Mouse (Mus musculus) layer of hippocampus, adult 18-20 months (tissue): ENCODE measurements at regions not wholly inside any gene's neighbourhood (a gene's known extent, or its start where the extent isn't known, plus 50 kb on each side); places are given as distances from the start of the nearest gene placed in this dataset.

Source experiments
- DNase-seq, 2 experiments: peaks; one replicate each; pipeline ENCODE4 v3.0.0; 2022; ENCODE audit warnings: low spot score in 2 of 2

- no peak for DNase-seq
Observed at GRCm38 (mm10) chr9:46541001-46541400, 221.2 kb upstream of the 4931429L15Rik start.

- no peak for DNase-seq
Observed at GRCm38 (mm10) chr9:46538616-46539015, 218.8 kb upstream of the 4931429L15Rik start.

DNA sequence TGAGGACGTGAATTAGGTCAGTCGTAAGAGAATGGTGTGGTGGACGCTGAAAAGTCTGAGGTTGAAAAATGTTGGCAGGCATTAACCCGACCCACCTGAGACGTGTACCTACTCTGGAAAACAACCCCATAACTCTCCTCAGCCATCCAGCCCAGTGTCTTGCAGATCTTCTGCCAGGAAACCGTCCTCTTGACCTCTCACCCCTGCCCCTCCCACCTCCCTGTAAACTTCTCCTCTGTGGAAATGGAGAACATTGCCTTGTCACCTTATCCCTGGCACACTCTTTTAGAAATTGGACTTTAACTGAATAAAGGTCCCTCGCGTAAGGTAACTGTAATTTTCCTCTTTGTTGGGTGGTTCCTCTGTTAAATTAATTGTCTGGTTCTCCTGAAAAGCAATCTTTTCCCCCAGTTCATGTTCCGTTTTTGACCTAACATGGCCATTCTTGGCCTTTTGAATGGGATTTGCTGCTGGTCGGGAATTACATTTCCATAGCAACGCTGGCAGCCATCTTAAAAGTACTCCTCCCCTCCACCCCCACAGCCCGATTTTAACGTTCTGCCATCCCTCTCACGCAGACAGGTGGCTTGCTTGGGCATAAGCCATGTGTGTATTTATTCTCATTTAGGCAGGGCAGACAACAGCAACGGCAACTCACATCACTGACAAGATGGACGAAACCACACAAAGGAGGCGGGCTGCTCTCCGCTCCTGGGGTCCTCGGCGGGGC, 196.8 kb upstream of the 4931429L15Rik start:
- DNase-seq, result peak; percentile 45 to 55

DNA sequence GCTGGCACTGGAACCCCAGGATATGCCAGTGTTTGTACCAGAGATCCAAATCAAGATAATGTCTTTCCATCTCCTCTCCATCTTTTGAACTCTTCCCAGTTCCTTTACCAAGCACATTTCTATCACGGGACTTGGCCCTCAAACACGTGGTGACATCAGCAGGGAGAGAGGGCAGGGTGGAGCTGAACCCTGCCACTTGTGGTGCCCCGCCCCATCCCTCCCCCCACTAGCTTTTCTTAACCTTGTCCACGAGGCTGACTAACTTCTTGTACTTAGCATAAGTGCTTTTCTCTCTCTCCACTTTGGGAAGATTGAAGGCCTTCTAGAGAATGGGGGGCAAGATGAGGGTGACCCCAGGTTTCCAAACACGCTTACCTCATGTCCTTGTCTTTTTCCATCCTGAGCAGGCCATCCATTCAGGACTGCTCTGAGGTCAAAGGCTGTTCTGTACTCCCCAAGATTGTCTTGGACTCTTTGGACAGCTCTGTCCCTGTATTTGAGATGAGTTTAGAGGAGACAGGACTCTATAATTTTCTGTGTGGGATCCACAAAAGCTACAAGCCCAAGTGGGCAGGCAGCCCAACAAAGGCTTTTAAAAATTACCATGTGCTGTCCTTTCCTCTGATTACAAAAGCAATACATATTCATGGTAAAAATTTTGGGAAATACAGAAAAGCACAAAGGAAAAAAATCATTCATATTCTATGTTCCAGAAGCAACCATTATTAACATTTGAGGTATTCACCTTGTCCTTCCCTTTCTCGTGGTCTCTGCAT, 192.7 kb upstream of the 4931429L15Rik start:
- DNase-seq, result peak in 1 of 2 experiments; percentile 27

DNA sequence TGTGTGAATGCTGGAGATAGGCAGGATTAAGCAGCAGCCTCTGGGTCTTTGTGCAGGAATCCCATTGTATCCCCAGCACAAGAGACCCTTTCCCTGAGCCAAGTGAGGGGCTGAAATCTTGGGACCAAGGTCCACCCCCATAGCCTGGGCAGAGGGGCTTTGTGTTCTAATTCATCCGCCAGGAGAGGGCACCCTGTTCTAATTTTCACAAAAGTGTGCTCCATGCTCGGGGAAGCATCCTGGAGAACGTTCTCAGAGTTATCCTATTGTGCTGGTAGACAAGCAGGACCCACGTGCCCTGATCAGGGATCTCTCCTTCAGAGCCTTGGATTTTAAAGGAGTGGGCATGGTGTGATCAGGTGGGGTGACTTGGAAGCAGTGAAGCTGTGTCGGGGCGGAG, 191.5 kb upstream of the 4931429L15Rik start:
- DNase-seq, result peak in 1 of 2 experiments; percentile 46

GRCm38 (mm10) chr9:46509896-46510295, 190.1 kb upstream of the 4931429L15Rik start:
- no peak for DNase-seq

DNA sequence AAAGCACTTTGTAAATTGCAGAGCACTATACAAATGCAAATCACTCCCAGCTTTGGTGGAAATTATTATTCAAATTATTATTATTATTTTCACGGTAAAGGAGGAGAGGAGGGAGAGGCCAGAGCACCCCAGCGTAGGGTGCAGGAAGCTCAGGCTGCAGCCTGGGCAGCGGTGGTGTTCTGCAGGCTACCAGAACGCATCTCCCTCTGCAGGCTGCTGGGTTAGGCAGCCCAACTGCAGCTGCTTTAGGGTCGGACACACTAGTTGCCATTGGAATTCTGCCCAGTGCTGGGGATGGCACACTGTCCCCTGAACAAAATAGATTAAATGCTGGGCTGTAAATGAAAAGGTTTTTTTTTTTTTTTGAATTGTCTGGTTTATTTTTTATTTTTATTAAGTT, 189.7 kb upstream of the 4931429L15Rik start:
- DNase-seq, result no peak

DNA sequence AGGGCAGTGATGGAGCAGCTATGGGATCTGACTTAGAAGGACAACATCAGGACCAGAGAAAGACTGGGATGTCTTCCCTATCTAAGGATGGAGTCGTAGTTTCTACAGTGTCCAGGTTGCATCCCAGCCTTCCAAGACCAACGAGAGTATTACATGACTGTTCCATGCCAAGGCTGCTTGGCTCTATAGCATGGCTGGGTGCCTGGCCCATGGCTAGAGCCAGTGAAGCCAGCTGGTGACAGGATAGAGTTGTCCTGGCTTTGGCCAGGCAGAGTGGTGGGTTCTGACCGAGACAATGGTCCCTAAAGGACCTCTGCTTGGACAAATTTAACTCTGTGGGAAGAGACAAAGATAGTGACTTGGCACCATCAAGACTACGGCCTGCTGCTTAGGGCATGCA, 187.2 kb upstream of the 4931429L15Rik start:
- DNase-seq, result no peak

GRCm38 (mm10) chr9:46504536-46504935, 184.8 kb upstream of the 4931429L15Rik start:
- DNase-seq, result no peak

- no peak for DNase-seq
Observed at GRCm38 (mm10) chr9:46504133-46504416, 184.3 kb upstream of the 4931429L15Rik start.

- DNase-seq, result no peak
Observed at GRCm38 (mm10) chr9:46503321-46504132, 183.7 kb upstream of the 4931429L15Rik start.

DNA sequence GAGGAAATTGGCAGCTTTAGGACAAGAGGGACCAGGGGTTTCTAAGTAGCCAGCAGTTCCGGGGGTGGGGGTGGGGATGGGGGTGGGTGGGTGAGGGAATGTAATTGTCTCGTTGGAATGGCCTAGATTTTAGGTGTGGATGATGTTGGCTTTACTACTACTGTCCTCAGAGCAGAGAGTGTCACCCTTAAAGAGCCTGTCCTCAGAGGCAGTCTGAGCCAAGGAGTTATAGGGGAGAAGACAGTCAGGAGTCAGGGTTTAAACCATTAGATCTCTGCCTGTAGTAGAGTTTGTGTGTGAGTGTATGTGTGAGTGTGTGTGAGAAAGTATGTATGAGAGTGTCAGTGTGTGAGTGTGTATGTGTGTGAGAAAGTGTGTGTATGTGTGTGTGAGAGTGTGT, 179.6 kb upstream of the 4931429L15Rik start:
- DNase-seq, result no peak

- no peak for DNase-seq
Observed at GRCm38 (mm10) chr9:46498861-46499260, 179.1 kb upstream of the 4931429L15Rik start.

DNA sequence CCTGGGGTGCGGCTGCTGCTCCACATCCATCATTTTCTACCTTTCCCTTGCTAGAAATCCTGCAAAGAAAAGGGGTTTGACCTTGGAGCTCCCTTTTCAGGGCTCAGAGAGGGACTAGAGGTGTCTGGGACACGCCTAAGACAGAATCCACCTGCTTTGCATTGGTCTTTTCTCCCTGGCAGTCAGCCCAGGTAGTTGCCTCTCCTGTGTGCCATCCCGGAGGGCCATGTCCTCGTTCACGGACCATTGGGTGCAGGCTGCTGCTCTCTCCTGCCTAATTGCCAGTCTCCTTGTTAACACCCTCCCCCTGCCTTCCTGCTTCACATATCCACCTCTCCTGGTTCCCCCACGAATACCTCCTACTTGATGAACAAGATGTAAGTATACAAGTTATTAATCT, 175.5 kb upstream of the 4931429L15Rik start:
- DNase-seq, result no peak

- DNase-seq, result no peak
Observed at GRCm38 (mm10) chr9:46482859-46483443, 163.2 kb upstream of the 4931429L15Rik start.

DNA sequence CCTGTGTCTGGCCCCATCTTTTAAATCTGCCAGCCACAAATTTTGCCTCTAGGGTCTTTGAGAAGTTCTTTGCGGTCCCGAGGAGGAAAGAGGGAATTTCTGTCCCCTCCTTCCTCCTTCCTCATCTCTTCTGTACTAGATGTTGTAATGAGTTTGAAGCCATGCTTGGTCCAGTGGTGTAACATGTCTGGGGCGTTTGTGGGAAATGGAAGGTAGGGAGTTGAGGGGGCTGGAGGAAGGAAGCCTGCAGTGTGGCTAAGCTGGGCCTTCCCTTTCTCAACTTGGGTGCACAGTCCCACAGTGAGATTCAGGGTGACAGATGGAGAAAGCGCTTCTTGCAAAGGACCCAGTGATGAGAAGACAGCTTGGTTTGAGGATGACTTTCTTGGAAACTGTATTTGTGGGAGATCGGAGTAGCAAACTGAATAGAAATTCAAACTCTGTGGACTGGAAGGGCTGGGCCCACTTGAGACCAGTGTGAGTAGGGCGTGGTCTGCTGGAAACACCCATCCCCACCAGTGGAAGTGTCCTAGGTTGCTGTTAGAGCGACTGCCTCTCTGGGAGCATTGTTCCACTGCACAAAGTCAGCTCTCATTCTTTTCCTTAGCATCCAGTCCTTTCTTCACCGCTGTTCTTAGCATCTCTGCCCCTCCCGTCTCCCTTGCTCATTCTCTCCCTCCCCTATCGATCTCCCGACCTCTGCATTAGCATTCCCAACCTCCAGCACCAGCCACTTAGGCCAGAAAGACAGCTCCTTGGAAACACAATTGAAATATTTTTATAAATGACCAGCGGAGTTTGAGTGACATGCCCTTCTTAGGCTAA, 162.5 kb upstream of the 4931429L15Rik start:
- no peak for DNase-seq

DNA sequence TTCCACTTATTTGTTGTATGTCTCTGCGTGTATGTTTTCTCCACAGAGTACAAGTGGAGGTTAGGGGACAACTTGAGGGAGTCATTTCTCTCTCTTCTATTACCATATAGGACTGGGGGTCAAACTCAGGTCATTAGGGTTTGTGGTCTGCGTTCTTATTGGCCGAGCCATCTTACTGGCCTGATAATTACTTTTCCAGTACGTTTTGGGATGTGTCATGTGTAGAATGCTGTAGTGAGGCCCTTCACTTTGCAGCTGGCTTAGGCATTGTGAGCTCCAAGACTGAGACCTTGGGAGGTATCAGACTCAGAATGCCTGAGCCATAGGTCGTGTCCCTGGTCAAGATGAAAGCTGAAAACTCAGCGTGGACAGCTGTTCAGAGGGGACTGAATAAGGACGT, 161.7 kb upstream of the 4931429L15Rik start:
- no peak for DNase-seq

DNA sequence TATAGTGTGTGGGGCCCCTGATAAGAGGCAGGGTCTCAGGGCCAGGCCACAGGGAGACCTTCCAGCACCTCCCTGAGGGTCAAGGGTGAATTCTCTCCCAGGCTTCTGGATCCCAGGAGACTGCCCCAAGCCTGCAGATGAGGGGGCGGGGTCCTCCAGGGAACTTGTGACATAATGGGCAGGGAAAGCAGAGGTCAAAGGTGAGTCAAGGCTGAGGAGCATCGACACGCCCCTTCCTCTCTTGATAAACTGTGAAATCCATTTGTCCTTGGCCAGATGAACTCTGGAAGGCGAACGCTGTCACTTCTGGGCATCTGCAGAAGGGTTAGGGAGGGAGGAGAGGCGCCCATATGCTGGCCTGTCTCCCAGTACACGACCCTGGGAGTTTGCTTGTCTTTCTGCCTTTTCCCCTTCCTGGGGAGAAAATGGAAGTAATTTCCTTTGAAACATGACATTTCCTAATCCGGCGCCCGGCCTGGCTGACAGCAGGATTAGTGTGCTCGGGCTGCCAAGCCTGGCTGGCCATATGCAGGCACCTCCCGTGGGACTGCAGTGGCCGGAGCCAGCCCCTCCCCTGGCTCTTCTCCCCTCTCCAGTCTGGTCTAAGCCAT, 160.4 kb upstream of the 4931429L15Rik start:
- DNase-seq, result no peak

DNA sequence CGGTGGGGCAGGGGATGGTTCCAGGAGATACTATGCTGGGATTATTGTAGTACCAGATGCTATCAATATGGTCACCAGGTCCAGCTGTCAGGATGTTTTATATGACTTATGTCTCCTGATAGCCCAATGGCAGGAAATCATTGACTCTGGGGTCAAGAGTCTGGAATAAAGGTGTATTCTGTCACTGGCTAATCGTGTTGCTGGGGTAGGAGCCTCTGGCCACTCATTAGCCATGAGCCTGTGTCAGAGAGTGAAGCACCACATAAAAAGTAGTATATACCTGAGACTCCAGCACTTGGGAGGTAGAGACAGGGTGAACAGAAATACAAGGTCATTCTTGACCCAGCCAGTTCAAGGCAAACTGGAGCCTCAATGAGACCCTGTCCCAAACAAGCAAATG, 158.8 kb upstream of the 4931429L15Rik start:
- no peak for DNase-seq

DNA sequence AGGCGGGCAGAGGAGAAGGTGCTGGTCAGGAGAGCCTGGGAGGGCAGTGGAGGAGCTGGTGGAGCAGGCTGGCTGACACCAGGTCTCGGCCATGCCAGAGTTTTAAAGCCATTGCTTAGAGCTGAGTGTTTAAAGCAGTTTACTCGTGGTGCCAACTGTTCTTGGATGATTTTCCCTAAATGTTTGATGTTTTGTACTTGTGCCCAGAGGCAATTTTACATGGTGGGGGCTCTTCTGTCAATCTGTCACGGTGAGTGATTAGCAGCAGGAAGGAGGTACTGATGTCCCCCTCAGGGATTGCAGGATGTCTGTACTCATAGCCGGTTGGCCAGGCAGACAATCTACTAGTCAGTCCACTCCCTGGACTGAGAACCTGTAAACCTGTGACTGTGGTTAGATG, 156.7 kb upstream of the 4931429L15Rik start:
- DNase-seq, result peak in 1 of 2 experiments; percentile 13
